Mouse (Mus musculus) urinary bladder, postnatal 10 days (tissue): ENCODE measurements around the gene Crtc2.
"Not testable (repeated sequence)": the region's sequence is repeated elsewhere in the genome, so short reads cannot be mapped to it uniquely, and the experiment has no call there.

Experiments
- DNase-seq: peaks from one replicate; pipeline ENCODE4 v3.0.0; 2022; ENCODE audit warnings: low spot score

Crtc2 gene

GRCm38 (mm10) chr3:90266901-90267775 is 13.2 kb downstream of the Crtc2 start:
- no peak for DNase-seq

- no peak for DNase-seq
These were observed 14.2 kb downstream of the Crtc2 start for GRCm38 (mm10) chr3:90268190-90268589.

DNA sequence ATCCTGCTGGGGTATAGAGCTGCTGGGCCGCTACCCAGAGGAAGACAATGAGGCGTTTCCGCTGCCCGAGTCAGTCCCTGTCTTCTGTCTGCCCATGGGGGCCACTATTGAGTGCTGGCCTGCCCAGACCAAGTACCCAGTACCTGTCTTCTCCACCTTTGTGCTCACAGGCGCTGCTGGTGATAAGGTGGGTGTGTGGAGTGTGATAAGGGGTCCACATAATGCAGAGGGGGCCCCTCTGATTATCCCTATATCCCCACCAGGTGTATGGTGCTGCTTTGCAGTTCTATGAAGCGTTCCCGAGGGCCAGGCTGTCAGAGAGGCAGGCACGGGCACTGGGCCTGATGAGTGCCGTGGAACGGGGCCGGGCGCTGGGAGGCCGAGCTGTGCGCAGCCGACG is 15.0 kb downstream of the Crtc2 start:
- no peak for DNase-seq

GRCm38 (mm10) chr3:90270784-90271183 is 16.8 kb downstream of the Crtc2 start:
- no peak for DNase-seq

DNA sequence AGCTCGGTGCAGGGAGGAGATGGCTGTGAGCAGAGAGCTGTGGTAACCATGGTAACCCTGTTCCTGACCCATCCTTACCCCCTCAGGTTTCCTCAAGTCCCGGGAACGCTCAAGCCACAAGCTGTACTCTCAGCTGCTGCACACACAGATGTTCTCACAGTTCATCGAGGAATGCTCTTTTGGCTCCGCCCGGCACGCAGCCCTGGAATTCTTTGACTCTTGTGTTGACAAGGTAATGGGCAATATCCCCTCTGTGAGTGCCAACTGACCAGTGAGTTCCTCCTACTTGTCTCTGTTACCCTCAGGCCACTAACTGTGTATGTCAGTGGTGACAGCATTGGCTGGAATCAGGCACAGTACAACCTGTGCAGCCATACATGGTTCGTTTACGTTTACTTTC is 18.2 kb downstream of the Crtc2 start:
- DNase-seq = no peak

GRCm38 (mm10) chr3:90273855-90274254 is 19.9 kb downstream of the Crtc2 start:
- no peak for DNase-seq

GRCm38 (mm10) chr3:90275286-90275685 is 21.3 kb downstream of the Crtc2 start:
- no peak for DNase-seq

DNA sequence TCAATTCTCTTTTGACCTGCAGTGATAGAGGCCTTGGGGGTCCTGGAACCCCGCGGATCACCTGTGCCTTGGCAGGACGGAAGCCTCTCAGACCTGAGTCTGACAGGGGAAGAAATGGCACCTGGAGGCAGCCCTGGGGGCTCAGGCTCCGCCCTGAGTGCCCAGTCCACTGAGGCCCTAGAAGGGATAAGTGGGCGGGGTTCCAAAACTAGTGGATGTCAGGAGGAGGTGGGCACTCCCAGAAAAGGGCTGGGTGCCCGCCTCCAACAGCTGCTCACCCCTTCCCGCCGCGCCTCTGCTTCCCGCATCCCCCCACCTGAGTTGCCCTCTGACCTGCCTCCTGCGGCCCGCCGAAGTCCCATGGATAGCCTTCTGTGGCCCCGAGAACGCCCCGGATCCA is 22.9 kb downstream of the Crtc2 start:
- no peak for DNase-seq

DNA sequence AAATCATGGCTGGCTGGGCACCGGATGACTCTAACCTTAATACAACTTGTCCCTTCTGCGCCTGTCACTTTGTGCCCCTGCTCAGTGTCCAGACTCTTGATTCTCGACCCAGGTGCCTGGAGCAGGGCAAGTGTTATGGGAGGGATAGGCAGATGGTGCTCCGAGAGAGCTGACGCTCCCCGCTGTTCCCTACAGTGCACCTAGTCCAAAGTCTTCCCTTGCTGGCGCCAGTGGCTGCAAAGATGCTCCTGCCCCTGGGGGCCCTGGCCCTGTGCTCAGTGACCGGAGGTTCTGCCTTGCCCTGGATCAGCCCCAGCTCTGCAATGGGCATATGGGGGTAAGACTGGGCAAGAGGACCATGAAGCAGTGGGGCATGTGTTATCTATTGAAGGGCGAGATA is 23.8 kb downstream of the Crtc2 start:
- DNase-seq = no peak

DNA sequence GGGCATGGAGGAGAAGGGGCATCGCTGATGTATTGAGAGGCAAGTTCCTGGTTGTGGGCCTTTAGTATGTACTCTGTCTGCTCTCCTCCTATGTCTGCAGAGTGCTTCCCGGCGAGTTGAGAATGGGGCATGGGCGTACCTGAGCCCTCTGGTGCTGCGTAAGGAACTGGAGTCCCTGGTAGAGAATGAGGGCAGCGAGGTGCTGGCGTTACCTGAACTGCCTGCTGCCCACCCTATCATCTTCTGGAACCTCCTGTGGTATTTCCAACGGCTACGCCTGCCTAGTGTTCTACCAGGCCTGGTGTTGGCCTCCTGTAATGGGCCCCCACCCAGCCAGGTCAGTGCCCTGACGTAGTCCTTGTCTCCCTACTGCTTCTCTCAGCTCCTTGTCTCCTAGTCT is 24.2 kb downstream of the Crtc2 start:
- DNase-seq = no peak

DNA sequence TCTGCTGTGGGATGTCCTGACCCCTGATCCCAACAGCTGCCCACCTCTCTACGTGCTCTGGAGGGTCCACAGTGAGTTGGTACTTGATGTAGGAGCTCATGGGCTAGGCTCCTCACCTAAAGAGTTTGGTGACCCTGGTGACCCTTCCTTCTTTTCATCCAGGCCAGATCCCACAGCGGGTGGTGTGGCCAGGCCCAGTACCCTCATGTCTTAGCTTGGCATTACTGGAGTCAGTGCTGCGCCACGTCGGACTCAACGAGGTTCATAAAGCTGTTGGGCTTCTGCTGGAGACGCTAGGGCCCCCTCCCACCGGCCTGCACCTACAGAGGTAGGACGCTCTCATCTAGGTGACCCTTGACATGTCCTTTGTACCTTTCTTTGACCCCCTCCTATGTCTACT is 25.3 kb downstream of the Crtc2 start:
- DNase-seq = no peak

DNA sequence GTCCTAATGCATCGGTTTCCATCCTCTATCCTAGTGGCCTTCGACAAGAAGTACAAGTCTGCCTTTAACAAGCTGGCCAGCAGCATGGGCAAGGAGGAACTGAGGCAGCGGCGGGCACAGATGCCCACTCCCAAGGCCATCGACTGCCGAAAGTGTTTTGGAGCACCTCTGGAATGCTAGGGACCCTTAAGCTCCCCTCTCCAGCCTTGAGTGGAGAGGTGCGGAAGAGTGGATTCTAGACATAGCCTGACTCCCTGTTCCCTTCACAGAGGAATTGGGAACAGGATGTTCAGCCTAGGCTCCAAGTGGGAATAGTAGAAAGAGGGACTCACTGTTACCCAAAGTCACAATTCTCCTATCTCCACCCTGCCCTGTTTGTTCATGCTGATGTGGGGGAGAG is 25.8 kb downstream of the Crtc2 start:
- DNase-seq = no peak

DNA sequence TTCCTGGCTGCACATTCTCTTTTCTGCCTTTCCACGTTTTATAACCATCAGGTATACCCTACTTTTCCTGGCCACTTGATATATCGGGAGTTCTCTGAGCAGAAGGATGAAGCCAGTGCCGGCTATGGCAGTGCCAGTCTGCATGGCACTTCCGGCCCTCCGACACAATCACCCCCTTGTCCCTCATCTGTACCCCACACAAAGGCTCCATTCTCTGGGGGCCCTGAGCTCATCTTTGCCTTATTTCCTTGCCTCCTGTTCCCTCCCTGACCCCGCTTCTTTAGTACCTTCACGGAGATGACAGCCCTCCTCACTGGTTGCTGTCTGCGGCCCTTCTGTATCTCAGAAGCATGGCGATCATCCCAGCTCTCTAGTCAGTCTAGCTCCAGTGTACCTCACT is 26.7 kb downstream of the Crtc2 start:
- DNase-seq = no peak

DNA sequence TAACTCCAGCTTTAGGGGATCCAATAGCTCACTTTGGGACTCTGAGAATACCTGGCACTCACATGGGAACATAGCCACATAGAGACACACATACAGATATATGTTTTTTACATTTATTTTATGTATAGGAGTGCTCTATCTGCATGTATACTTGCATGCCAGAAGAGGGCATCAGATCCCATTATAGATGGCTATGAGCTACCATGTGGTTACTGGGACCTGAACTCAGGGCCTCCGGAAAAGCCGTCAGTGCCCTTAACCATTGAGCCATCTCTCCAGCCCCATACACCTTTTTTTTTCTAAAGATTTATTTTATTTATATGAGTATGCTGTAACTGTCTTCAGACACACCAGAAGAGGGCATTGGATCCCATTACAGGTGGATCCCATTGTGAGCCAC is 30.2 kb downstream of the Crtc2 start:
- DNase-seq = no peak

DNA sequence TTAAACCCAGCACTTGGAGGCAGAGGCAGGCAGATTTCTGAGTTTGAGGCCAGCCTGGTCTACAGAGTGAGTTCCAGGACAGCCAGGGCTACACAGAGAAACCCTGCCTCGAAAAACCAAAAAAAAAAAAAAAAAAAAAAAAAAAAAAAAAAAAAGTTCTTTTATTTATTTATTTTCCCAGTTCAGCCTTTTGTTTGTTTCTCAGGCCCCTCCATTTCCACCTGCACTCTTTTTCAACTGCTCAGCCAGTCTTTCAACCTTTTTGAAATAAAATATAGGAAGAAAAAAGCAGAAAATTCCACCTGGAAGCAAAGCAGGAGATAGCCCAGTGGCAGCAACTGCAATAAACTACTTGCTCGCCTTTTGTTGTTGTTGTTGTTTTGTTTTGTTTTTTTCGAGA is 35.4 kb downstream of the Crtc2 start:
- DNase-seq = not testable (repeated sequence)

DNA sequence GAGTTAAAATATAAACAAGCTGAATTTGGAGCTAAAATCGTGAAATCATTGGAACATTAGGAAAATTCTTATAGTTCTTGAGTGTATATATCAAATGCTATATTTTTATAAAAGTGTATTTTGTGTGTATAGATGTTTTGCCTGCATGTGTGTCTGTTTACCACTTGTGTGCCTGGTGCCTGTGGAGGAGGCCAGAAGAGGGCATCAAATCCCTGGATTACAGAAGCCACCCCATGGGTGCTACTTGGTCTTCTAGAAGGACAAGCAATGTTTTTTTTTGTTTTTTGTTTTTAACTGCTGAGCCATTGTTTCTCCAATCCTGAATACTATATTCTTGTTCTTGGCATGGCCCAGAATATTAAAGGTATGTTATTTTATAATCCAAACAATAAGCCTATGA is 36.6 kb downstream of the Crtc2 start:
- DNase-seq = no peak

DNA sequence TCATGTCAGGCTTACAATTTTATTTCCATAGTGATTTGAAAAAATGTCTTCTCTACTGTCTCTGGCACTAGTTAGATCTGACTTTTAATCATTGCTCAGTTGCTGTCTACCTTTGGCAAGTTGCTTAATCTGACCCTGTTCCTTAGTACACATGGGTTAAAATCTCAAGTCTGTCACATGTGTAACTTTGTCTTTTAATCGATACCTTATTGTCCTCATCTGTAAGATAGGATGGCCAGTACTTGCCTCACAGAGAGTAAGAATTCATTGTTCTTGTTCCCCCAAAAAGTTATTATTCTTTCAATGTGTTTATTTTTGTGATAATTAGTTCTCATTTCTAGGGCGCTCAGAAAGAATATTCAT is 38.0 kb downstream of the Crtc2 start:
- DNase-seq = no peak

GRCm38 (mm10) chr3:90292345-90293275 is 38.6 kb downstream of the Crtc2 start, which contains the start of gene Gatad2b:
Gatad2b (plus strand) TSS chr3:90293178.
- DNase-seq = peak; percentile 91

- DNase-seq = no peak
These were observed 39.5 kb downstream of the Crtc2 start for GRCm38 (mm10) chr3:90293352-90294063.

- no peak for DNase-seq
These were observed 40.1 kb downstream of the Crtc2 start for GRCm38 (mm10) chr3:90294064-90294440.

GRCm38 (mm10) chr3:90294651-90295050 is 40.7 kb downstream of the Crtc2 start:
- no peak for DNase-seq

GRCm38 (mm10) chr3:90305801-90306200 is 51.8 kb downstream of the Crtc2 start:
- no peak for DNase-seq
